Mouse (Mus musculus): ENCODE data around the gene Rap1gap2. TPM values are rescaled to one million over a fixed set of nuclear protein-coding genes. Genes with fewer than 3 reads are reported as not detected.

Gene Rap1gap2
- total and polyA plus RNA-seq, 2 experiments from 2014 or later = 12.1 to 49.1 TPM

- 11% methylated on average over 22 of the region's 22 CpGs for WGBS
- H3K27ac ChIP-seq (ENCODE audit: low read depth, low read length) = no peak overlapping the region
- no peak overlapping the region for H3K4me3 ChIP-seq (ENCODE audit: low read depth, low read length)
- H3K9me3 ChIP-seq (ENCODE audit: low read length) = no peaks in the 10 kb centered on the region
- DNase-seq (ENCODE audit: low spot score) (peak; percentile 82), ATAC-seq (ENCODE audit: low FRiP score) (peak; percentile 34; the same call in 1 of the 2 replicates)
- no peaks in the 10 kb centered on the region for H3K36me3 ChIP-seq (ENCODE audit: insufficient read depth, low read length)
- no peak overlapping the region; the same call in 1 of the 2 replicates for H3K4me2 ChIP-seq (ENCODE audit: low read depth, low read length, poor library complexity, severe bottlenecking)
- H3K27me3 ChIP-seq (ENCODE audit: insufficient read depth, low read length) = peaks cover 5% of the 10 kb centered on the region
- H3K9ac ChIP-seq (replicated peaks; ENCODE audit: low read length, poor library complexity, severe bottlenecking) = no peak overlapping the region
- TF ChIP-seq CTCF (IDR thresholded peaks at IDR 0.05) = peak; percentile 90
- no peaks in the 10 kb centered on the region for H3K4me1 ChIP-seq (ENCODE audit: insufficient read depth, low read length)
These were observed 239.2 kb downstream of the Rap1gap2 start for GRCm38 (mm10) chr11:74371393-74372100.

- TF ChIP-seq CTCF (IDR thresholded peaks at IDR 0.05) = no peak
- no peaks in the 10 kb centered on the region for H3K4me1 ChIP-seq (ENCODE audit: insufficient read depth, low read length)
- no peak within 1 kb of the TSS for H3K9ac ChIP-seq (replicated peaks; ENCODE audit: low read length, poor library complexity, severe bottlenecking)
- DNase-seq (ENCODE audit: low spot score) = no peak
- no peak for ATAC-seq (ENCODE audit: low FRiP score)
- H3K27ac ChIP-seq (ENCODE audit: low read depth, low read length) = no peak within 1 kb of the TSS
- no peaks in the 10 kb centered on the region for H3K36me3 ChIP-seq (ENCODE audit: insufficient read depth, low read length)
- H3K4me2 ChIP-seq (ENCODE audit: low read depth, low read length, poor library complexity, severe bottlenecking) = no peak within 1 kb of the TSS
- no peak within 1 kb of the TSS for H3K4me3 ChIP-seq (ENCODE audit: low read depth, low read length)
- 73% methylated on average over 1 of the region's 1 CpGs for WGBS
- H3K27me3 ChIP-seq (ENCODE audit: insufficient read depth, low read length) = no peaks in the 10 kb centered on the region
- H3K9me3 ChIP-seq (ENCODE audit: low read length) = no peaks in the 10 kb centered on the region
These were observed 248.9 kb downstream of the Rap1gap2 start, which contains the start of gene Olfr412 for GRCm38 (mm10) chr11:74361769-74362168. TSS of gene Olfr412 (plus strand) at chr11:74362069.

- no peak within 1 kb of the TSS for H3K27ac ChIP-seq (ENCODE audit: low read depth, low read length)
- no peaks in the 10 kb centered on the region for H3K27me3 ChIP-seq (ENCODE audit: insufficient read depth, low read length)
- no peaks in the 10 kb centered on the region for H3K36me3 ChIP-seq (ENCODE audit: insufficient read depth, low read length)
- H3K4me2 ChIP-seq (ENCODE audit: low read depth, low read length, poor library complexity, severe bottlenecking) = no peak within 1 kb of the TSS
- 81% methylated on average over 3 of the region's 3 CpGs for WGBS
- no peaks in the 10 kb centered on the region for H3K4me1 ChIP-seq (ENCODE audit: insufficient read depth, low read length)
- no peak within 1 kb of the TSS for H3K4me3 ChIP-seq (ENCODE audit: low read depth, low read length)
- DNase-seq (ENCODE audit: low spot score) (no peak), ATAC-seq (ENCODE audit: low FRiP score) (no peak)
- no peak within 1 kb of the TSS for H3K9ac ChIP-seq (replicated peaks; ENCODE audit: low read length, poor library complexity, severe bottlenecking)
- no peak for TF ChIP-seq CTCF (IDR thresholded peaks at IDR 0.05)
- no peaks in the 10 kb centered on the region for H3K9me3 ChIP-seq (ENCODE audit: low read length)
These were observed 258.2 kb downstream of the Rap1gap2 start, which contains the start of gene Olfr411 for GRCm38 (mm10) chr11:74352550-74352949. TSS of gene Olfr411 (minus strand) at chr11:74352650.

- no peak for TF ChIP-seq CTCF (IDR thresholded peaks at IDR 0.05)
- H3K27me3 ChIP-seq (ENCODE audit: insufficient read depth, low read length) = no peaks in the 10 kb centered on the region
- H3K36me3 ChIP-seq (ENCODE audit: insufficient read depth, low read length) = no peaks in the 10 kb centered on the region
- H3K4me3 ChIP-seq (ENCODE audit: low read depth, low read length) = no peak within 1 kb of the TSS
- H3K4me2 ChIP-seq (ENCODE audit: low read depth, low read length, poor library complexity, severe bottlenecking) = no peak within 1 kb of the TSS
- DNase-seq (ENCODE audit: low spot score) (no peak), ATAC-seq (ENCODE audit: low FRiP score) (no peak)
- H3K9ac ChIP-seq (replicated peaks; ENCODE audit: low read length, poor library complexity, severe bottlenecking) = no peak within 1 kb of the TSS
- WGBS = 83% methylated on average over 6 of the region's 6 CpGs
- no peak within 1 kb of the TSS for H3K27ac ChIP-seq (ENCODE audit: low read depth, low read length)
- H3K9me3 ChIP-seq (ENCODE audit: low read length) = no peaks in the 10 kb centered on the region; the same call in 1 of the 2 replicates
- H3K4me1 ChIP-seq (ENCODE audit: insufficient read depth, low read length) = no peaks in the 10 kb centered on the region
These were observed 272.8 kb downstream of the Rap1gap2 start, which contains the start of gene Olfr410 for GRCm38 (mm10) chr11:74337931-74338330. TSS of gene Olfr410 (minus strand) at chr11:74338031.

Other genes starting within 250 kb of the Rap1gap2 start
- not detected in 2 replicates for gene Olfr412, start 248.8 kb downstream of the Rap1gap2 start, total RNA-seq (2014; rRNA removed)
- not detected in 2 replicates for gene Olfr412, start 248.8 kb downstream of the Rap1gap2 start, polyA plus RNA-seq (2015; fragmentation: Nextera tagmentation; extraction: Ambion mirVana)
- gene Ccdc92b, start 8.7 kb upstream of the Rap1gap2 start, total RNA-seq (2014; rRNA removed) = 12.4 and 14.6 TPM in 2 replicates
- 3.3 and 3.4 TPM in 2 replicates for gene Ccdc92b, start 8.7 kb upstream of the Rap1gap2 start, polyA plus RNA-seq (2015; fragmentation: Nextera tagmentation; extraction: Ambion mirVana)
- gene Cluh, start 38.6 kb upstream of the Rap1gap2 start, total RNA-seq (2014; rRNA removed) = 71.5 and 106 TPM in 2 replicates
- 17.0 and 18.4 TPM in 2 replicates for gene Cluh, start 38.6 kb upstream of the Rap1gap2 start, polyA plus RNA-seq (2015; fragmentation: Nextera tagmentation; extraction: Ambion mirVana)
- 206 and 269 TPM in 2 replicates for gene Pafah1b1, start 113.8 kb upstream of the Rap1gap2 start, total RNA-seq (2014; rRNA removed)
- gene Pafah1b1, start 113.8 kb upstream of the Rap1gap2 start, polyA plus RNA-seq (2015; fragmentation: Nextera tagmentation; extraction: Ambion mirVana) = 63.4 and 79.2 TPM in 2 replicates
- 13.1 and 16.6 TPM in 2 replicates for gene Mettl16, start 159.9 kb upstream of the Rap1gap2 start, total RNA-seq (2014; rRNA removed)
- gene Mettl16, start 159.9 kb upstream of the Rap1gap2 start, polyA plus RNA-seq (2015; fragmentation: Nextera tagmentation; extraction: Ambion mirVana) = 23.3 and 28.7 TPM in 2 replicates
- gene Mnt, start 220.0 kb upstream of the Rap1gap2 start, total RNA-seq (2014; rRNA removed) = 17.6 and 18.6 TPM in 2 replicates
- gene Mnt, start 220.0 kb upstream of the Rap1gap2 start, polyA plus RNA-seq (2015; fragmentation: Nextera tagmentation; extraction: Ambion mirVana) = 7.4 and 8.4 TPM in 2 replicates